Mouse (Mus musculus): ENCODE results near the gene Agmat.
"Not testable (repeated sequence)": the region's sequence is repeated elsewhere in the genome, so short reads cannot be mapped to it uniquely, and the experiment has no call there.

The Agmat gene

DNA sequence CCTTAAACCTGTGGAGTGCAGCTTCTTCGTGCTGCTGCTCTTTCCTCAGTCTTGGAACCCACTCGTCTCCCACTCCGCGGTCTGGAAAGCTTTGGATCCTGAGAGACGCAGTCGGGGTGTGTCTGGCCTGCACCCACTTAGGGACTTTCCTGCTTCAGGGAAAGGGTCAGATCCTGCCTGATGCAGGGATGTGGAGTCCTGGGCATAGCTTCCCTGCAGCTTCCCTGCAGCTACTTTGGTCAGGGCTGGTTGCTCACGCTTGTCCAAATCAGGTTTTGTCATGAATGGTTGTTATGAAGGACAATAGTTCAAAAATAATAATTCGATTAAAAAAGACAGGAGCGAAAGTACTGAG lies 11.3 kb upstream of the Agmat start:
- no peak for DNase-seq (ENCODE audit: low spot score)

DNA sequence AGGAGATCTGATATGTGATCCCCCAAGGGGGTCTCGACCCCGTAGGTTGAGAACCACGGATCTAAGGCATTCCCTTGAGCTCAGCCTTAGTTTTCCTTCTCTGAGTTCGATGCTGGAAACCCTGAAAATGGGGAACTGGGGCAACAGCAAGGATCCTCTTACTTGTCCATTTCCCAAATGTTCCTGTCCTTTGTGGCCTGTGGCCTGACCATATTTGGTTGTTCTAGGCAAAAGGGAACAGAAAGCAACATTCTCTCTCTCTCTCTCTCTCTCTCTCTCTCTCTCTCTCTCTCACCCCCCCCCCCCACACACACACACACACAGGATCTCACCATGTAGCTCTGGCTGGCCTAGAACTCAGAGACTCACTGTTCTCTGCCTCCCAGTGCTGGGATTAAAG lies 9.6 kb upstream of the Agmat start:
- DNase-seq (ENCODE audit: low spot score): no peak

DNA sequence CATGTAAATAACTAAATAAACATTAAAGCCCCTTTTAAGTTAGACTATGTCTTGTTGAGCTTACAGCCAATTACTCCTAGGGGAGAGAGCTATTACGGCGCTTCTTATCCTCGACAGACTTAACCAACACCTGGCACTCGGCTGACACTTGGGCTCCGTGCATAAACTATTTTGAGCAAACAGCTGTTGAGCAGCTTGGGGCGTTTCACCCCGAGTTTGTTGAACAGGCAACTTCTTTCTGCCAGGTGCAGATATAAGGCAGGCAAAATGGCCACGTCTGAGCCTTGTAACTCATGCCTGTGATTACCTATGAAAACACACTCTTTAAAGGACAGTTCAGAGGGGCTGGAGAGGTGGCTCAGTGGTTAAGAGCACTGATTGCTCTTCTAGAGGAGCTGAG lies 8.5 kb upstream of the Agmat start:
- no peak for DNase-seq (ENCODE audit: low spot score)

DNA sequence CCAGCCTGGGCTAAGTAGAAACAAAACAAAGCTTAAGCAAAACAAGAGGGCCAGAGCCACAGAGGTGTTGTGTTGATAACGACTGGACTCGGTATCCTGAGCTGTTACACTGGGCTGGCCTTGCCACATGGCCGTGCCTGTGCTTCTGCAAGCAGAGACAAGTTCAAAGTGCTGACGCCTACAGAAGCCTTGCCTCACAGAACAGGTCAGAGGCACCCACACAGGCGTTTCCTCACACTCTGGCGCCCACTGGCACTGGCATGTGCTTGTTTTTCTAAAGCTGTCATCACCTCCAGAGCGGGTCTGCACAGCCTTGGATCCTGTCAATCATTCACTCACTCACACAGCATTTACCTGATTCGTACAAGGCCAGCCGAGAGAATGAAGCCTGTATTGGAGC lies 4.6 kb upstream of the Agmat start:
- DNase-seq (ENCODE audit: low spot score): no peak

DNA sequence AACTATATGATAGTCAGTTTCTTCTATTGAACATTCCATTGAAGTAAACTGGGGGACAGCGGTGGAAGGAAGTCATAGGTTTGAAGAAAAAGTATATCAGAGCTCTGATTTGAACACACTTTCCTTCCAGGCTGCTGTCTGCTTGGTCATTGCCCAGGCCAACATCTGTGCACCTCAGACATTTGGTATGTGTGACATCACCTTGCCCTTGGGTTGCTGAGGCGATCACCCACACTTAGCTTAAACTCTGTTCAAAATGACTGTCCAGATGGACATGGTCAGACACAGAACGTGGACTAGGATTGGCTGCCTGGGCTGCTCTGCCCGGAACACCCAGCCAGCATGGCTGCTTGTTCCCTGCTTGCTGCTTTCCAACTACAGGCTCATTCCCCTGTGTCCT lies 4.1 kb upstream of the Agmat start:
- no peak for DNase-seq (ENCODE audit: low spot score)

DNA sequence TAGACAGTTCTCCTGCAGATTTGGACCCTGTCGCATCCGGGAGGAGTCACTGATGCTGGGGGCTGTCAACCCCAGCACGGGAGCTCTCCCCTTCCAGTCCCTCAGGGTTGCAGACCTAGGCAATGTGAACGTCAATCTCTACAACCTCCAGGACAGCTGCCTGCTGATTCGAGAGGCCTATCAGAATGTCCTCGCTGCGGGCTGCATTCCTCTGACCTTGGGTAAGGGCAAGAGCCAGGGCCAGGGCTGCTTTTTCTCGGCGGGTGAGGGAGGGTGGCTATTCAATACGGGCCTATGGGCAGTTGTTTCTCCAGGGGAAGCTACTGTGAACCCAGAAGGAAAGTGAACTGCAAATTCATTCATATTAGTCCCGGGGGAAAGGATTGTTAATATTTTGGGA lies 3.1 kb downstream of the Agmat start:
- DNase-seq (ENCODE audit: low spot score): no peak

DNA sequence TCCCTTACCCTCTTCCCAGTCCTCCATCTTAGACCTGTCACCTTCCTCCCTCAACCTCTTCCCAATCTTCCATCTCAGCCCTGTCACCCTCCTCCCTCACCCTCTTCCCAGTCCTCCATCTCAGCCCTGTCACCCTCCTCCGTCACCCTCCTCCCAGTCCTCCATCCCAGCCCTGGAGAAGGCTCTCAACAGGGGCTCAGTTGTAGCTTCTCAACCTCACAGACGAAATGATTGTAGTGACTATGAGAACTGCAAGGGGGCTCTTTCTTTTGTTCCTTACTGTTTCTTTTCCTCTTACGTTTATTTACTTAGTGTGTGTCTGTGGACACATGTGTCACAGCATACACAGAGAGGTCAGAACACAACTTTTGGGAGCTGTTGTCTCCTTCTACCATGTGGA lies 4.4 kb downstream of the Agmat start:
- no peak for DNase-seq (ENCODE audit: low spot score)

DNA sequence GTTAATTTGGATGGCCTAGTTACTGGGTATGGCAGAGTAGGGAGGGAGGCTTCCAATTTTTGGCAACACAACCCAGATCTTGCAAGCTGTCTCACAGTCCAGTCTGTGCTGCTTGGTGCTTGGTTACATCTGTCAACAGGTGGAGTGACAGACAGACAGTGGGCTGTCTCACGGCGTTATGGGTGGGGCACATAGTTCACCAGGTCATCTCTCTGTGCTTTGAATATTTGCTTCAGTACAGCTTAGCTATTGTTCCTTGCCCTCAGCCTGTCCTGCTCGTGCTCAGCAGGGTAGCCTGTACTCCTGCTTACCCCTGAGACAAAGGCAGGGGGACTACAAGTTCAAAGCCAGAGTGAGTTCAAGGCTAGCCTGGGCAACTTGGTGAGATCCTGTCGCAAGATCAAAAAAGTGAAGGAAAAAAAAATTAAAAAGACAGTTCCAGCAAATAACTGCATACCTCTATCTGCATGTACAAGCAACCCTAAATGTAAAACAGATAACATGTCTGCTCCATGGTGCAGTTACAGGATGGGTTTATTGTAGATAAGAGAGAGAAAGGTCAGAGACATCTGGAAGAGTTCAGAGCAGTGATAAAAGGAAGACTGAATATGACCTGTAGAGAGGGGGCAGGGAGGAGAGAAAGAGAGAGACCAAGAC lies 5.1 kb downstream of the Agmat start:
- no peak for DNase-seq (ENCODE audit: low spot score)

DNA sequence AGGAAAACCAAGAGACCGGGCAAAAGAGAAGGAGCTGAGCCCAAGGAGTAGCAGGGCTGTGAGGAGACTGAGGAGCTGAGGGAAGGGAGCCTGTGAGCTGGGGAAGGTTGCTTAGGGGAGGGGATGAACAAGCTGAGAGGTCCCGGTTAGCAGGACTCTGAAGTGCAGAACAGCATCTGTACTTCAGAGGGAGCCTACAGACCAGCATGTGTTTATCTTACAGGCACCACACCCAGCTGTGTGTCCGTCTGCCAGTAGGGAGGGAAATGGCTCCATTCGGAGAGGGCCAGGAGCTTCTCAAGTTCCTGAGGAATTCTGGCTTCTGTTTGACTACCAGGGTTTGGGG lies 5.6 kb downstream of the Agmat start:
- DNase-seq (ENCODE audit: low spot score): peak; percentile 28

DNA sequence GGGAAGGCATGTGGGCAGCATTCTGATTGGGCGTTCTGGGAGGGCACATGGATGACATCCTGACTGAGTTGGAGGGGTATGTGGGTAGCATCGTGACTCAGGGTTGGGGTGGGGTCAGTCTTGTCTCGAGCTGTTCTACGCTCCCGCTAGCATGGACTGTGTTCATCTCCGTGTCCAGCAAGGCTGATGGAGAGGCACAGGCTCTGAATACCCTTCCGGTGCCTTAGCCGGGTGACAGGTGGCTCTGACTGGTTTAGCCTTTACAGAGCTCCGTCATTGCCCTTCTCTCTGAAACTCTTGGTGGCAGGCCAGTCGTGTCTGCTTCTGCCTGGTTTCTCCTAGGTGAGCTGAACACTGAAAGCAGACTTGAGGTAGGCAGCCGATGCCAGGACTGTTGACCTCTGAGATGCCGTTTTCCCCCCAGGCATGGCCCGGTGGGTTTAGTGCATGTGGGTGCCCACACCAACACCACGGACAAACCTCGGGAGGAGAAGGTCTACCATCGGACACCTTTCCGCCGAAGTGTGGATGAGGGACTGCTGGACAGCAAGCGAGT lies 9.0 kb downstream of the Agmat start:
- DNase-seq (ENCODE audit: low spot score): no peak

DNA sequence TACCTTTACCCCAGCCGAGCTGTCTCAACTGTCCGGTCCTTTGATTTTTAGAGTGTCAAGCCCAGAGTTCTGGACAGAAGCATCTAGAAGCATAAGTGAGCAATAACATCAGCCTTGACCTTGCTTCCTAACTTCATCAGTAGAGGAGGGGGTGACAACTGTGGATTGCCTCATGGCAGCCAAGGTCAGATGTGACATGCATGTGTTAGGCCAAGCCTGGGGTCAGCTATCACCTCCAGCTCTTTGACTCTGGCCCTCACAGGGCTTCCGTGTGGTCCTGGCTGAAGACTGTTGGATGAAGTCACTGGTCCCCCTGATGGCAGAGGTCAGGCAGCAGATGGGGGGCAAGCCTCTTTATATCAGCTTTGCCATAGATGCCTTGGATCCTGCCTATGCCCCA lies 10.7 kb downstream of the Agmat start:
- no peak for DNase-seq (ENCODE audit: low spot score)

DNA sequence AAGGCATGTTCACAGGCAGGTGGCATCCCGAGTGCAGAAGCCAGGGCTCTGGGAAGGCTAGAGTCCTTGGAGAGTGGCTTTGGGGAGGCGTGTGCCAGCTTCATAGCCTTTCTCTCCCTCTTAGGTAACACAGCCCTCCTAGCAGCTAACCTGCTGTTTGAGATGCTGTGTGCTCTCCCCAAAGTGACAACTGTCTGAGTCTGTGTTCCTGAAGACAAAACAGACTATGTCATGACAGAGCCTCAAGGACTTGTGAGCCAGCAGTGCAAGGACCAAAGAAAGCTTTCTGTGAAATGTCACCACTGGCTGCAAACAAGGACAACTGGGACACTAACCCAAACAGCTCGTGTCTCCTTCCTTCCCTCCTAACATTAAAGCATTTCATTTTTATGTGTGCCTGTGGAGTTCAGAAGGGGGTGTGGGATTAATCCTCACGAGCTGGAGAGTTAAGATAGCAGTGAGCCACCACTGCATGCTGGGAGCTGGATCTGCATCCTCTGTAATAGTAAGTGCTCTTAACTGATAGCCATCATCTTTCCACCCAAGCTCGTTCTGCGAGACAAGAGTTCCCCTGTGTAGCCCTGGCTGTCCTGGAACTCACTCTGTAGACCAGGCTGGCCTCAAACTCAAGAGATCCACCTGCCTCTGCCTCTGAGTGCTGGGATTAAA lies 12.5 kb downstream of the Agmat start:
- no peak for DNase-seq (ENCODE audit: low spot score)

DNA sequence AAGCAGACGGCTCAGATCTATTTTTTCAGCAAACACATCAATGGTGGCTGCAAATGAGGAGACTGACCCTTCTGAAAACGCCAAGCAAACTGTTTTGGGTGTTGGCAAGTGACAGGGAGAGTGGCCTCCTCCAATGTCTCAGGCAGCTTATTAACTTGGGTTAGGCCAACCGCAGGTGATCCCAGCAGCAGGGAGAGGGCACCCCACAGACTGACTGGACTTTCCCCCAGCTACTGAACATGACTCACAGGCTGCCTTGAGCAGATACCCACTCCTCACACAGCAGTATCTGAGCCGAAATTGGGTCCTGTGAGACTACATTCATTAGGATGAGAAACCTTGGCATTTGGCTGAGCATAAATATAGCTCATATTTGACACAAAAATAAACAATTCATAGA lies 14.5 kb downstream of the Agmat start:
- DNase-seq (ENCODE audit: low spot score): no peak

DNA sequence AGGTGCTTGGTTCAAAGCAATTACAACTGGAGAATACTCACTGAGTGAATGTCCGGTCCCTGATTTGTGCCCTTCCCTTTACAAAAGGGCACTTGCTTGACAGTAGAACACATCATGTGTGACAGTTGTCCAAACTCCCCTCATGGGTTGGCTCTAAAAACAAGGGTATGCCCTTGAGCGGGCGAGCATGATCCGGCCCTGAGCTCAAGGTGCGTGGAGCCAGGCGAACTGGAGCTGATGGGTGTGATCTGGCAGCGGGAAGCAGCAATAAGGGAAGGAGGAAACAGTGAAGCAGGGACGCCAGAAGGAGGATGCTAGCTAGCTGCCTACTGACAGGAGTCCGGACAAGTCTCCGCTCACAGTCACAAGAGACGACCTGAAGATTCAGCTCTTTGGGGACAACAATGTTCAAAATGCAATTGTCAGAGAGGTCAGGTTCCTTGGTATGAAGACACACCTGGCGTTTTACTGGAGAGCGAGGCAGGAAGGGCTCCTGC lies 15.7 kb downstream of the Agmat start:
- no peak for DNase-seq (ENCODE audit: low spot score)

DNA sequence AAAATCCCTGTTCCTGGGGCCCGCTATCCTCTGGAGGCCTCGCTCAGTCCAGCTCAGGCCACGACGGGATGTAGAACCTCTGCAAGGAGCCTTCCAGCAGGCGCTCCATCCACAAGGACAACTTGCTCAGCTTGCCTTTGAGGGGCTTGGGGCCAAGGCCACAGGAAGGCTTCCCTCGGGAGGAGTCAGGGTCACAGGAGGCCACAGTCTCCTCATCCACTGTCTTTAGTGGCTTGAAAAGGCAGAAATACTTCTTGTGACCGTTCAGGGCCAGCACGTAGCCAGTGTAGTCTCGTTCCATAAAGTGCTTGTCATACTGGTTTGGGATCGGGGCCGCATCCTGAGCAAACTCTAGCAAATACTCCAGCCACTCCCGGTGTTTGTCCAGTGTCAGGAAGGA lies 17.0 kb downstream of the Agmat start:
- DNase-seq (ENCODE audit: low spot score): no peak

DNA sequence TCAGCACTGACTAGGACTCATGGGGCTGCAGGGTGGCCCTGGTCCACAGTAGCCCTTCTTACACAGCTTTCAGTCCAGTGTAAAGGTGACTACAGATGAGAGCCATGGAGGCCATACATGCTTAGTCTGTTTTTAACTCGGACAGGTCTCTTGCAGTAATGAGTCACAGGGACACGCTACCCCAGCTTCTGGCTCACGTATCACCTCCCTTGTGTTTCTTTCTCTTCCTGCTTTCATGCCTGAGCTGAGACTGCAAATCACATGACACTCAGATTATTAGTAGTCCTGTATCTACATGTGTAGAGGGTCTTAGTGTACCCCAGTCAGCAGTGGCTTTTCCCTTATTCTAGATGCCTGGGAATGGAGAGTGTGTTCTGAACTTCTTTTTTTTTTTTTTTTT lies 18.5 kb downstream of the Agmat start:
- DNase-seq (ENCODE audit: low spot score): no peak

DNA sequence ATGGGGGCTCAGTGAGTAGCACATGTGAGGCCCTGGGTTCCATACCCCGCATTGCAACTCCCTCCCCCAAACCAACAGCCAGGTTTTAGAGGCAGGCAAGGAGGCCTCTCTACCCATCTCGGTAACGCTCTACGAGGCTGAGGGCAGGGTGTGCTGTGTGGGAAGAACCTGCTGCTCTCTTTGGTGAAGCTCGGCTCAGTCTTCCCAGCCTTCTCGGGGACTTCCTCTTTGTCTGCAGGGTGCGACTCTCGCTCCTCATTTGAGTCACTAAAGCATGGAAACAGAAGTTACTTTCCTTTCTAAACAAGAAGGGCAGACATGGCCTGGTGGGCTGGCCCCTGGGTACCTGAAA lies 19.8 kb downstream of the Agmat start:
- DNase-seq (ENCODE audit: low spot score): no peak

DNA sequence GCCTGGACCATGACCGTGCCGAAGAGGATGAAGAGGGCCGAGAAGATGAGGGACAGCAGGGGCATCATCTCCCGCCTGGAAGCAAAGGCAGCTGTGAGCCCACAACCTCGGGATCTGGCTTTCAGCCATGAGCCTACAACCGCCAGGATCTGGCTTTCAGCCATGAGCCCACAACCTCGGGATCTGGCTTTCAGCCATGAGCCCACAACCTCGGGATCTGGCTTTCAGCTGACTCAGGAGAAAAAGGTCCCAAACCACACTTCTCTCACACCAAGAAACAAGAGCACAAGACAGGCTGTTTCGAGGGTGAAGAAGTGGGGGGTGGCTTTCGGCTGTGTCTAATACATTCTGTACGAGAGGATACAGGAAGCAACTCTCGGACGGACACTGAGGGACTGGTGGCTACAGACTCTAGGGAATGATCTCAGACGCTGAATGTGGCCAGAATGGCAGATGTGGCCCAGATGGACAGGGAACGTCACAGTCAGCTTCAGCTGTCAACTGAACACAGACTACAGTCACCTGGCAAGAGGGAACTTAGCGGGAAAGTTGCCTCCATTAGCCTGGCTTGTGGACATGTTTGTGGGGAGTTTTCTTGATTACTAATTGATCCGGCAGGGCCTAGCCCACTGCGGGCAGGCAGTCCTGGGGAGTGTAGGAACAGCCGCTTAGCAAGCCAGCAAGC lies 20.3 kb downstream of the Agmat start:
- DNase-seq (ENCODE audit: low spot score): peak; percentile 77

DNA sequence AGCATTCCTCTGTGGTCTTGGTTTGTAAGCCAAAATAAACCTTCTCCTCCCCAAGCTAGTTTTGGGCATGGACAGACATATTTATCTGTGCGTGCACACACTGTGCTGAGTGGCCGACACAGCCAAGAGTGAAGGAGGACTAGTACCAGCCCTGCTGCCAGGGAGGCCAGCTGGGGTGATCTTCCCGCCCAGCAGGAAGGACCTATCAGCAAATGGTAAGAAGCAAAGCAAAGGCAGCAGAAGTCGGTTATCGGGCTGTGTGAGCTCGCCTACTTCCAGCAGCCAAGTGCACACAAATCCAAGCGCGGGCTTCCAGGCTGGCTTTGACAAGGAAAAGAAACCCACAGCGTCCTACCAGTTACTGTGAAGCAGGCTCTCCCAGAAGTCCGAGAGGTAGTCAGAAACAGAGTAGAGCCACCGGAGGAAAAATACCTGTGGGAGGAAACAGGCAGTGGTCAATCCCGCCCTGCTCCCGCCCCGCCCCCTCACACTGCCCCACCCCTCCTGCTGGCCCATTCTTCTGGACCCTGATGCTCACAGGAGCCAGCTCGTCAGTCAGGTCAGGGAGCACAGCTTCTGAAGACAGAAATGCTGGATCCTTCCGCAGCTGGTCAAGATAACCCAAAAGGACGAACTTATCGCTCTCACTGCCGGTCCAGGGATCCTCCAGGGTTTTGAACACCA lies 21.0 kb downstream of the Agmat start:
- DNase-seq (ENCODE audit: low spot score): peak; percentile 39

DNA sequence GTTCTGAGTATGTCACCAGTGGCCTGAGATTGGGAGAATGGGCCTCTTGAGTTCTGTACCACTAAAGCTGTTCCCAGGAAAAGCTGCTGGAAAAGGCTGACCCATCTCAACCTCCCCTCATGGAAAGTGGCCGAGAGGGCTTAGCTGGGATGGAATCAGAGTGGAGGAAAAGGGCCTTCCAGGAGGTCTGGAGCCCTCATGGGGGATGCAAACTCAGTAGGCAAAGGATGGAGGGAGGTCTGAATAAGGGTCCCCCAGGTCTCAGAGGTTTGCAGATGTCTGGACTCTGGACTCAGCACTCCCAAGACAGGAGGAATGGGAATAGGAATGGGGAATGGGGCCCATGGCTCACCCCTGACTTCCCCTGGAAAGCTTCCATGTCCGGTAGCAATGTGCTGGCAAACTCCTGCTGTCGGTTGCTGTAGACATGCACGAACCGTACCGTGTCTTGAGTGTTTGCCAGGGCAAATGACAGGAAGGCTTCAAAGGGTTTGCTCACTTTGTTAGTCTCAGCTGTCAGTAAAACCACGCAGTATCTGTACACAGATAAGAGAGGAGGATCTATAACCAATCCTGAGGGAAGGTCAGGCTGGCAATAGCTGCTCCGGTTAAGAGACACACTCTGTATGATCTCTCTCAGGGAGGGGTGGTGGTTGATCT lies 23.2 kb downstream of the Agmat start:
- no peak for DNase-seq (ENCODE audit: low spot score)

DNA sequence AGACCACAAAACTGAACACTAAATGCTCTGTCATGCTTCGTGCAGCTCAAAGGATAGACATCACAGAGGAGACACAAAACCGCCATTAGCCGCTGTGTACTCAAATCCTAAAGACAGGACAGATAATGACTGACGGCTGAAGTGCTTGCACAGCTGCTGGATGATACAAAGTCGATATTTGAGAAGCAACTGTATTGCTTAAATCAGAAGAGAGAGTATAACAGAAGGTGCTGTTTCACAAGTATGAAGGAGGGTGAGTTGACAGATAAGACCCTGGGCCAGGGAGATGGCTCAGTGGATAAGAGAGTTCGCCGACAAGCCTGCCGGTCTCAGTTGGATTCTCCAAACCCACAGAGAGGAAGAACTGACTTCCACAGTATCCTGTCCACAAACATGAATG lies 25.4 kb downstream of the Agmat start:
- no peak for DNase-seq (ENCODE audit: low spot score)

DNA sequence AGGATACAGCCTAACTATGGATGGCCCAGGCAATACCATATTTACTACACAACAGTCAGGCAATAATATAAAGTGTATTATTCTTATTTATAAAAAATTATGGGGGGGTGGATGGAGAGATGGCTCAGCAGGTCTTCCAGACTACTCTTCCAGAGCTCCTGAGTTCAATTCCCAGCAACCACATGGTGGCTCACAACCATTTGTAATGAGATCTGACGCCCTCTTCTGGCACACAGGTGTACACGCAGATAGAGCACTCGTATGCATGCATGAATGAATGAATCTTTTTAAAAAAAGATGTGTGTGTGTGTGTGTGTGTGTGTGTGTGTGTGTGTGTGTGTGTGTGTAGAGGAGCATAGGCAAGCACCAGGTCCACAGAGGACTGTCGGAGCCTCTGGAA lies 26.5 kb downstream of the Agmat start:
- not testable (repeated sequence) for DNase-seq (ENCODE audit: low spot score)

All from MN1 (cell line).